Mouse (Mus musculus): ENCODE data around the gene Atf7ip2. TPM values are rescaled to one million over a fixed set of nuclear protein-coding genes. Genes with fewer than 3 reads are reported as not detected.
A peak's percentile ranks its signal among the peaks of the same experiment; 100 is the strongest.
"Not testable (repeated sequence)": the region's sequence is repeated elsewhere in the genome, so short reads cannot be mapped to it uniquely, and the experiment has no call there.

Atf7ip2 gene
- total and polyA plus RNA-seq, 3 experiments: 0.11 to 0.23 TPM; not detected in 1

- no peak for TF ChIP-seq UBTF (IDR thresholded peaks at IDR 0.05; ENCODE audit: borderline replicate concordance, insufficient read depth, low read depth, low read length)
- Histone ChIP-seq H3K36me3 (ENCODE audit: control insufficient read depth in 1 of 2, insufficient read depth in 2 of 2, low read length in 2 of 2) (no peaks in the 10 kb centered on the region), H3K4me3 (ENCODE audit: control insufficient read depth in 1 of 2, insufficient read depth in 1 of 2, low read depth in 2 of 2, low read length in 2 of 2) (no peak overlapping the region), H3K9ac (ENCODE audit: control insufficient read depth, low read depth, low read length, poor library complexity, severe bottlenecking) (no peak overlapping the region), H3K79me2 (ENCODE audit: control insufficient read depth, insufficient read depth, low read length, poor library complexity) (no peaks in the 10 kb centered on the region), H3K27me3 (ENCODE audit: control insufficient read depth in 1 of 2, insufficient read depth in 2 of 2, low read length in 2 of 2) (no peaks in the 10 kb centered on the region), H3K27ac (ENCODE audit: control insufficient read depth, low read depth, low read length) (no peak overlapping the region), H3K4me1 (ENCODE audit: control insufficient read depth in 1 of 2, insufficient read depth in 2 of 2, low read length in 2 of 2) (no peaks in the 10 kb centered on the region), H3K9me3 (replicated peaks; ENCODE audit: insufficient read depth, low read length) (no peaks in the 10 kb centered on the region)
- DNase-seq (ENCODE audit: low read depth, low spot score): no peak
Observed at GRCm38 (mm10) chr16:10172179-10172820, 20.2 kb upstream of the Atf7ip2 start.

- H3K4me1 ChIP-seq (ENCODE audit: control insufficient read depth in 1 of 2, insufficient read depth in 2 of 2, low read length in 2 of 2); H3K27ac ChIP-seq (ENCODE audit: control insufficient read depth, low read depth, low read length); H3K9me3 ChIP-seq (replicated peaks; ENCODE audit: insufficient read depth, low read length); H3K36me3 ChIP-seq (ENCODE audit: control insufficient read depth in 1 of 2, insufficient read depth in 2 of 2, low read length in 2 of 2); H3K9ac ChIP-seq (ENCODE audit: control insufficient read depth, low read depth, low read length, poor library complexity, severe bottlenecking); H3K27me3 ChIP-seq (ENCODE audit: control insufficient read depth in 1 of 2, insufficient read depth in 2 of 2, low read length in 2 of 2); DNase-seq (ENCODE audit: low read depth, low spot score); H3K4me3 ChIP-seq (ENCODE audit: control insufficient read depth in 1 of 2, insufficient read depth in 1 of 2, low read depth in 2 of 2, low read length in 2 of 2); H3K79me2 ChIP-seq (ENCODE audit: control insufficient read depth, insufficient read depth, low read length, poor library complexity): not testable (repeated sequence)
Observed at GRCm38 (mm10) chr16:10187461-10187860, 5.1 kb upstream of the Atf7ip2 start.

DNA sequence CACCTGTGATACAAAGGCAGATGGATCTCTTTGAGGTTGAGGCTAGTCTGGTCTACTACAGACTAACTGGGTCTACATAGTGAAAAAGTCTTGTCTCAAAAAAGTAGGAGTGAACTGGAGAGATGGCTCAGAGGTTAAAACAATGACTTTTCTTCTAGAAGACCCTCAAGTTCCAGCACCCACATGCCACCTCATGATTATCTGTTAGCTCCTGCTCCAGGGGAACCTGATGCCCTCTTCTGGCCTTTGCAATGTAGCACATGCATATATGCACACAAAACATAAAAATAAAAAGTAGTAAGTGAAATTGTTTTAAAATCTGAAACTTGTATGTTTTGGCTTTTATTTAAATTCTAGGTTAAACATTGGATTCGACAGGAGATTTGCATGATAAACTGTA is 16.3 kb downstream of the Atf7ip2 start:
- H3K4me3 ChIP-seq (ENCODE audit: control insufficient read depth in 1 of 2, insufficient read depth in 1 of 2, low read depth in 2 of 2, low read length in 2 of 2): no peak overlapping the region
- no peak for DNase-seq (ENCODE audit: low read depth, low spot score)
- no peak for TF ChIP-seq USF1 (IDR thresholded peaks at IDR 0.05; ENCODE audit: low read depth, low read length)
- TF ChIP-seq SMC3 (IDR thresholded peaks at IDR 0.05; ENCODE audit: low read depth, low read length): peak; percentile 22
- TF ChIP-seq CTCF (IDR thresholded peaks at IDR 0.05 in 2 of 3, conservative IDR thresholded peaks at IDR 0.05 in 1 of 3; ENCODE audit: control insufficient read depth in 1 of 3, insufficient read depth in 1 of 3, low read depth in 2 of 3, low read length in 3 of 3, poor library complexity in 1 of 3, severe bottlenecking in 1 of 3): peak in 1 of 3 experiments; percentile 14; a peak in 1 of 6 replicates
- no peak overlapping the region for H3K27ac ChIP-seq (ENCODE audit: control insufficient read depth, low read depth, low read length)
- H3K36me3 ChIP-seq (ENCODE audit: control insufficient read depth in 1 of 2, insufficient read depth in 2 of 2, low read length in 2 of 2): no peaks in the 10 kb centered on the region
- no peak overlapping the region for H3K9ac ChIP-seq (ENCODE audit: control insufficient read depth, low read depth, low read length, poor library complexity, severe bottlenecking)
- no peaks in the 10 kb centered on the region for H3K79me2 ChIP-seq (ENCODE audit: control insufficient read depth, insufficient read depth, low read length, poor library complexity)
- H3K27me3 ChIP-seq (ENCODE audit: control insufficient read depth in 1 of 2, insufficient read depth in 2 of 2, low read length in 2 of 2): no peaks in the 10 kb centered on the region
- no peaks in the 10 kb centered on the region for H3K4me1 ChIP-seq (ENCODE audit: control insufficient read depth in 1 of 2, insufficient read depth in 2 of 2, low read length in 2 of 2)
- H3K9me3 ChIP-seq (replicated peaks; ENCODE audit: insufficient read depth, low read length): no peaks in the 10 kb centered on the region

DNA sequence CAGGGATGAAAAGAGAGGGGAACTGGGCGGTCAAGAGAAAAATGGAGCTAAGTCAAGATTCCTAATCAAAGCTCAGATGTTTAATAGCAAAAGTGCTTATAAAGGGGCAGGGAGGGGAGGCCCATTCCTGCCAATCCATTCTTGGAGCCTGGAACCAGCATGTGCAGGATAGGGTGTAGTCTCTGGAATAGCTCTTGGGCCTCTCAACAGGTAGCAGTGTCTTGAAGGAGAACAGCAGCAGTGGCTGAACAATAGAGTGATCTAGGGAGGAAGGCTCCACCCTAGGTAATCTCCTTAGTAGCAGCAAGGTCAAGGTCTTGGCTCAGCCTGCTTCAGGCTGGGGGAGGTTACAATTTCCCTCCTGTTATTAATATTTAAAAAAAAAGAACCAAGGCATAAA is 23.9 kb downstream of the Atf7ip2 start:
- not testable (repeated sequence) for H3K9me3 ChIP-seq (replicated peaks; ENCODE audit: insufficient read depth, low read length); H3K27ac ChIP-seq (ENCODE audit: control insufficient read depth, low read depth, low read length); H3K36me3 ChIP-seq (ENCODE audit: control insufficient read depth in 1 of 2, insufficient read depth in 2 of 2, low read length in 2 of 2); H3K4me3 ChIP-seq (ENCODE audit: control insufficient read depth in 1 of 2, insufficient read depth in 1 of 2, low read depth in 2 of 2, low read length in 2 of 2); H3K9ac ChIP-seq (ENCODE audit: control insufficient read depth, low read depth, low read length, poor library complexity, severe bottlenecking); H3K4me1 ChIP-seq (ENCODE audit: control insufficient read depth in 1 of 2, insufficient read depth in 2 of 2, low read length in 2 of 2); DNase-seq (ENCODE audit: low read depth, low spot score); H3K27me3 ChIP-seq (ENCODE audit: control insufficient read depth in 1 of 2, insufficient read depth in 2 of 2, low read length in 2 of 2); H3K79me2 ChIP-seq (ENCODE audit: control insufficient read depth, insufficient read depth, low read length, poor library complexity)

GRCm38 (mm10) chr16:10217020-10217419 is 24.5 kb downstream of the Atf7ip2 start:
- not testable (repeated sequence) for H3K4me1 ChIP-seq (ENCODE audit: control insufficient read depth in 1 of 2, insufficient read depth in 2 of 2, low read length in 2 of 2); H3K27ac ChIP-seq (ENCODE audit: control insufficient read depth, low read depth, low read length); H3K9ac ChIP-seq (ENCODE audit: control insufficient read depth, low read depth, low read length, poor library complexity, severe bottlenecking); H3K79me2 ChIP-seq (ENCODE audit: control insufficient read depth, insufficient read depth, low read length, poor library complexity); H3K4me3 ChIP-seq (ENCODE audit: control insufficient read depth in 1 of 2, insufficient read depth in 1 of 2, low read depth in 2 of 2, low read length in 2 of 2); DNase-seq (ENCODE audit: low read depth, low spot score); H3K27me3 ChIP-seq (ENCODE audit: control insufficient read depth in 1 of 2, insufficient read depth in 2 of 2, low read length in 2 of 2); H3K9me3 ChIP-seq (replicated peaks; ENCODE audit: insufficient read depth, low read length); H3K36me3 ChIP-seq (ENCODE audit: control insufficient read depth in 1 of 2, insufficient read depth in 2 of 2, low read length in 2 of 2)
